Mouse (Mus musculus) embryo, embryonic 11 days (tissue): ENCODE data around the gene C5ar2.
"Not testable (repeated sequence)": the region's sequence is repeated elsewhere in the genome, so short reads cannot be mapped to it uniquely, and the experiment has no call there.

Source experiments
- DNase-seq: peaks from one replicate; pipeline ENCODE4 v3.0.0-alpha.2; 2015

The C5ar2 gene

GRCm38 (mm10) chr7:16244067-16244466, at the start of gene C5ar2:
Gene C5ar2 (minus strand): TSS chr7:16244154.
- no peak for DNase-seq

- DNase-seq, result no peak
Measured at GRCm38 (mm10) chr7:16287791-16288190, 43.8 kb upstream of the C5ar2 start.

GRCm38 (mm10) chr7:16287016-16287415, 43.1 kb upstream of the C5ar2 start:
- DNase-seq, result no peak

- peak; percentile 100 for DNase-seq
Measured at GRCm38 (mm10) chr7:16286026-16286961, 42.3 kb upstream of the C5ar2 start, which contains the start of gene Ccdc9. Gene Ccdc9 (minus strand): TSS chr7:16286795.

GRCm38 (mm10) chr7:16285450-16286025, 41.6 kb upstream of the C5ar2 start:
- peak; percentile 70 for DNase-seq

GRCm38 (mm10) chr7:16284904-16285303, 41.0 kb upstream of the C5ar2 start:
- DNase-seq, result no peak

GRCm38 (mm10) chr7:16284001-16284400, 40.0 kb upstream of the C5ar2 start:
- DNase-seq, result no peak

- DNase-seq, result no peak
Measured at GRCm38 (mm10) chr7:16282334-16282733, 38.4 kb upstream of the C5ar2 start.

- no peak for DNase-seq
Measured at GRCm38 (mm10) chr7:16280721-16281120, 36.8 kb upstream of the C5ar2 start.

- DNase-seq, result no peak
Measured at GRCm38 (mm10) chr7:16274922-16275890, 31.3 kb upstream of the C5ar2 start.

- DNase-seq, result peak; percentile 86
Measured at GRCm38 (mm10) chr7:16273766-16274140, 29.8 kb upstream of the C5ar2 start.

GRCm38 (mm10) chr7:16273081-16273765, 29.3 kb upstream of the C5ar2 start, which contains the start of gene Inafm1:
Gene Inafm1 (minus strand): TSS chr7:16273617.
- DNase-seq, result peak; percentile 97

GRCm38 (mm10) chr7:16272681-16273080, 28.7 kb upstream of the C5ar2 start:
- peak; percentile 83 for DNase-seq

- DNase-seq, result no peak
Measured at GRCm38 (mm10) chr7:16271139-16271538, 27.2 kb upstream of the C5ar2 start.

GRCm38 (mm10) chr7:16266593-16266992, 22.6 kb upstream of the C5ar2 start:
- DNase-seq, result not testable (repeated sequence)

GRCm38 (mm10) chr7:16265856-16266255, 21.9 kb upstream of the C5ar2 start:
- no peak for DNase-seq

- DNase-seq, result no peak
Measured at GRCm38 (mm10) chr7:16263843-16264242, 19.9 kb upstream of the C5ar2 start.

- peak; percentile 84 for DNase-seq
Measured at GRCm38 (mm10) chr7:16263015-16263787, 19.2 kb upstream of the C5ar2 start.

GRCm38 (mm10) chr7:16261097-16261496, 17.1 kb upstream of the C5ar2 start:
- no peak for DNase-seq

GRCm38 (mm10) chr7:16259110-16259590, 15.2 kb upstream of the C5ar2 start, which contains the start of gene C5ar1:
Gene C5ar1 (minus strand): TSS chr7:16259540.
- no peak for DNase-seq

GRCm38 (mm10) chr7:16257830-16258229, 13.9 kb upstream of the C5ar2 start:
- no peak for DNase-seq
